Mouse (Mus musculus): ENCODE measurements around the gene Immp1l. TPM values are rescaled to one million over a fixed set of nuclear protein-coding genes. Genes with fewer than 3 reads are reported as not detected.

The Immp1l gene
- 22.5 to 26.8 TPM (median 24.0 TPM) in 3 replicates for total RNA-seq (2017)

DNA sequence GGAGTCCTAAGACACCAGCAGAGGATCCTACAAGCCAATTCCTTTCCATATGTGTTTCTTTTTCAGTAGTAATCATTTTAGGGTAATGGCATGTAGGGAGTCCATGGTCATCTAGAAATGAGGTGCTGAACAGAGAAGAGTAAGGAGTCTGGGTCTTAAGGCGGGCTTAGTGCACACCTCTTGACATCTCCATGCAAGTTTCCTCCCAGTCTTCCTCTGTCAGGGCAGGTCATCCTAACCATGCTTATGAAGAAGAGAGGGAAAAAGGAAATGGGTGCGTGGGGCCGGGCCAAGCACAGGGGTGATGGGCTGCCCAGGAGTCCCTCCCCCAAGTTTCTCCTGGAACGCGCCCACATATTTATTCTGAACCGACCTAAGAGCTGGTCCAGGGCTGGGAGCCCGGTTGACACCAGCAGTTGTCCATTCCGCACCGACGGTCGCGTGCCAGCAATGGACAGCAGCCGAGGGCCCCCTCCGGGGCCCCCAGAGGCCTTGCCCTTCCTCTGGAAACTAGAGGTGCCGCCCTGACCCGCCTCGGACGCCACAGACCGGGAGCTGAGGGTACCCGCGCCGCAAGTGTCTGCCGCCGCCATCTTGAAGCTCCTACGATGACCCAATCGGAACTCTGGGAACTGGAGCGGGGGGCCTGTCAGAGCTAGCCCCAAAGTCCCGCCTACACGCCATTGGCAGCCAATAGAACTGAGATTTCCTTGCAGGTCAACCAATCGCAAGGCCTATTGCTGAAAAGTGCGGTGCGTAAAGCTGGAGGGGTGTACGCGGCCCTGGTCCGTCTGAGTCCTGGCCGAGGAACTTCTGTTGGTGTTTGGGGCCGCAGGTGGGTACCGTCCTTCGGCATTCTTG is at the start of gene Immp1l, which contains the start of gene Elp4:
Gene Immp1l, plus strand, starts transcription at position 743 of the 861 bp plus-strand sequence.
Gene Elp4, minus strand, starts transcription at position 669 of the 861 bp plus-strand sequence.
- peak; percentile 100 for ATAC-seq (replicated peaks; ENCODE audit: insufficient number of reproducible peaks, low FRiP score, low TSS enrichment, poor library complexity, severe bottlenecking)

DNA sequence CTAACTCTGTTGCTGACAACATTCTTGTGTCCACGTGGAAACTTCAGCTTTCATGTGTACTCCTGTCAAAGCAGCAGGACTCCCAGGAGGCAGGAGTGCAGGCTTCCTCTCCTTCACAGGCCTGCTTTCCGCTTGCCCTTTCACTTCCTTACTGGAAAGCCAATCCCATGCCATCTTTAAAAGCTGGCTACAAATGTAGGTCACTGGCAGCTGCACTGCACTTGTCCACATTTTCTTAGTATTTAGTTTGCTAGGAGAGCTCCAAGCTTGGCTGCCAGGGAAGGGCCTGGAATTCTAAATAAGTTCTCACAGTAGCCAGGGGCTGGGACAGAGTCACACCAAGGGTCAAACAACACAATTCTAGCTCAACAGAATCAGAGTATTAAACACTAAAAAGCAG is 49.7 kb upstream of the Immp1l start:
- ATAC-seq (replicated peaks; ENCODE audit: insufficient number of reproducible peaks, low FRiP score, low TSS enrichment, poor library complexity, severe bottlenecking) = no peak

DNA sequence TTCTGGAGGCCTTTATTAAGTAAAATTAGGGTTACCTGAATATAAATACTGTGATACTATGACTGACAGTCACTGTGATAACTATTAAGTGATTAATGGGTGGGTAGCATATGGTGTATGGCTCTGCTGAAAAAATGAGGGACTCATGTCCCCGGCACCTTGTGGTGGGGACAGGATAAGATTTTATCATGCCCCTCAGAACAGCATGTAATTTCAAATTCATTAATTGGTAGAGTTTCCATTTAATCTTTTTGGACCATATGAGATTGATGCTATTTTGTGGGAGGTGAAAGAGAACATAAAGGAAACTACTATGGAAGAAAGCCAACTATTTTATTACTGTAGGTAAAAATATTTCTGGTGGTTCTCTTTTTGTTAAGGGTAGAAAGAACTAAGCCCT is 31.0 kb upstream of the Immp1l start:
- no peak for ATAC-seq (replicated peaks; ENCODE audit: insufficient number of reproducible peaks, low FRiP score, low TSS enrichment, poor library complexity, severe bottlenecking)

DNA sequence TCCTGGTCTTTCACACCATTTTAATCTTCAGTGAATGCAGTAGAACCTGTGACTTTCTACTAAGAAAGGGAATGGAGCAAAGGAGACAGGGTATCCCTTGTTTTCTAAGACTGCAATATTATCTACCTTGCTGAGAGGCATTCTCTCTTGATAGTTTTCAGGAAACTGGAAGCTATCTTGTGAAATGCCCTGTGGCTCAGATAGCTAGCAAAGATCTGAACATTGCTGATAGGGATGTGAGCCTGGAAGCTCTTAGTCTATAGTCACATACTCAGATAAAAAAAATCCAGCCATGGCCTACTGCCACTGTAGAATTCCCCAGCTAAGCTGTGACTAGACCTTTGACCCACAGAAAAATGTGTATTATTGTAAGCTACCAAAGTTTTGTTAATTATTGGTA is 13.6 kb upstream of the Immp1l start:
- no peak for ATAC-seq (replicated peaks; ENCODE audit: insufficient number of reproducible peaks, low FRiP score, low TSS enrichment, poor library complexity, severe bottlenecking)

DNA sequence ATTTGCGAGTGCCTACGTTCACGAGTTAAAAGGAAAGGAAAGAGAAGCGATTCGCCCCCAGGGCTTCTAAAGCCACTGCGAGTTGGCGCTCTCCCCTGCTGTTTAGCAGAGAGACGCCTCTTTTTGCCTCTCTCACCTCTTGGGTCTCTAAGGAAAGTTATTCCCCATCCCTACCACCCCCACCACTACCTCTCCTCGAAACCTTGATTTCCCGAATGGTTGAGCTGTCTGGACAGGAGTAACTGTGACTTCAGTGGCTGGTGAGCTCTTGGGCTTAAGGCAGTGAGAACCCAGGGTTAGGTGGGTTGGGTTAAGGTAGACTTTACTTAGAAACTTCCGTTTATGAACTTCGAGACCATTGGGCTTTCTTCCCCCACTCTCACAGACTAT is 314 bp downstream of the Immp1l start:
- peak; percentile 23 for ATAC-seq (replicated peaks; ENCODE audit: insufficient number of reproducible peaks, low FRiP score, low TSS enrichment, poor library complexity, severe bottlenecking)

DNA sequence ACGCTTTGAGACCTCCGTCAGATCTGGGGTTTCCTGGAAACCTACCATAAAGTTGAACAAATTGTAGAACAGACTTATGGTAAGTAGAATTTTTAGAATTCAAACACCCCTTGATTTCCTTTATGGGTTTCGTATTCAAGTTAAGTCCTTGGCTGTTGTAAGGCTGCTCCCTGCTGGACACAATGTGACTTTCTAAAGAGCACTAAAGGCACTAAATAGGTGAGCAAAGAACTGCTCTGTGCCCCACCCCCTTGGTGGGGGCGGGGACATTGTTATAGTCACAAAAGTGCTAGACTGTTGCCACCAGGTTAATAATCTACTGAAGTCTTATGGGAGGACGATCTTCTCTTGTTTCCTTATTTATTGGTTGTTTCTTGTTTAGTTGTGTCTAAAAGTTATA is 3.9 kb downstream of the Immp1l start:
- no peak for ATAC-seq (replicated peaks; ENCODE audit: insufficient number of reproducible peaks, low FRiP score, low TSS enrichment, poor library complexity, severe bottlenecking)

DNA sequence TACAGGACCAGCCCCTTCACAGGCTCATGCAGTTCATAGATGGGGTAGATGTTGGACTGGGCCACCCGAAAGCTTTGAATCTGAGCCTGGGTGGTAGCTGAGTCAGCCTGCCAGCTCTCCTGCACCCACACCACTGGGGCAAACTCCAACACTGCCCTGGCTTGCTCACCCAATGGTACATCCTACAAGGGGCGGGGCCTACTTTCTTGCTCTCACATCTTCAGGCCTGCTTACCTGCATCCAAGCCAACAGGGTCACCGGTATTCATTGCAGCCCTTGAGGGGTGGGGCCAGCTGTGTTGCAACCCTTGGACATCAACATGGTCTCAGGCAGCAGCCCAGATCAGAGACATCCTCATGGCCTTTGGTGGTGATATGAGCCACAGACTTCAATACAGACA is 6.2 kb downstream of the Immp1l start:
- 0 out of 2 replicates have a peak, but pooled peaks have one; percentile 27 for ATAC-seq (replicated peaks; ENCODE audit: insufficient number of reproducible peaks, low FRiP score, low TSS enrichment, poor library complexity, severe bottlenecking)

DNA sequence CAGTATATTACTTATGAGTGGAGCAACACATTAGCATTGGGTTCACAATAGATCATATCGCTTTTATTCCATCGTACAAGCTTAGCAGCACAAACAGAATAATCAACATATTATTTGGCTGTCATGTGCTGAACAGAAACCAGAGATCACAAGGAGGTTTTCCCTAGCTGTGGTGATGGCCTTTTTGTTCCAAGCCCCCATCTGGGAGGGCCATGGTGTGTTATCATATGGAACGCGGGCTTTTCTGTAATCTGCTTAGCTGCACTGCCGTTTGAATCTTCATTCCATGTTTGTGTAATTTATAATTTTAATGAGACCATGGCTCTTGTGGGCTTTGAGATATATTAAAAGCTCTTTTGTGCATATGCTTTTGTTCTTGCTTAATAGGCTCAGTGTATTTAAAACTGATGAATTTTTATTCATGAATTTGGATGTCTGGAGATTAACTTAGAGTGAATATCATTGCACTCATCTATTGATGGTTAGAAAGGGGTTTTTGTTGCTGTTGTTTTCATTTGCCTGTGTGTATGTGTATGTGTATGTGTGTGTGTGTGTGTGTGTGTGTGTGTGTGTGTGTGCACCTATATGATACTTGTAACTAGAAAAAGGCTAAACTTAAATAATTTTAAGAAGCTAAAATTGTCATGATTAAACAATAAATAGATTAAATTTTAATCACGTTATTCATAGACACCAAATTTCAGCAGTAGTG is 9.4 kb downstream of the Immp1l start:
- ATAC-seq (replicated peaks; ENCODE audit: insufficient number of reproducible peaks, low FRiP score, low TSS enrichment, poor library complexity, severe bottlenecking) = no peak

DNA sequence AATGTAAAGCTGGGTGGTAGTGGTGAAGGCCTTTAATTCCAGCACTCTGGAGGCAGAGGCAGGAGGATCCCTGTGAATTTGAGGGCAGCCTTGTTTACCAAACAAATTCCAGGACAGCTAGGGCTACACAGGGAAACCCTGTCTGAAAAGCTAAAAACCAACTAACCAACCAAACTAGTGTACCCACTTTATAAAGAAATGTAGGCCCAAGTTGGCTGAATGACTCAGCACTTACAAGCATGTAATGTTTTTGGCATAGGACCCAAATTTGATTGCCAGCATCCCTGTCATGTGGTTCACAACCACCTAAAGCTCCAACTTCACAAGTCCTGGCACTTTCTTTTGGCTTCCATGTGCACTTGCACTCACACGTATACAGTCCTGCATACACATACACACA is 12.2 kb downstream of the Immp1l start:
- no peak for ATAC-seq (replicated peaks; ENCODE audit: insufficient number of reproducible peaks, low FRiP score, low TSS enrichment, poor library complexity, severe bottlenecking)

DNA sequence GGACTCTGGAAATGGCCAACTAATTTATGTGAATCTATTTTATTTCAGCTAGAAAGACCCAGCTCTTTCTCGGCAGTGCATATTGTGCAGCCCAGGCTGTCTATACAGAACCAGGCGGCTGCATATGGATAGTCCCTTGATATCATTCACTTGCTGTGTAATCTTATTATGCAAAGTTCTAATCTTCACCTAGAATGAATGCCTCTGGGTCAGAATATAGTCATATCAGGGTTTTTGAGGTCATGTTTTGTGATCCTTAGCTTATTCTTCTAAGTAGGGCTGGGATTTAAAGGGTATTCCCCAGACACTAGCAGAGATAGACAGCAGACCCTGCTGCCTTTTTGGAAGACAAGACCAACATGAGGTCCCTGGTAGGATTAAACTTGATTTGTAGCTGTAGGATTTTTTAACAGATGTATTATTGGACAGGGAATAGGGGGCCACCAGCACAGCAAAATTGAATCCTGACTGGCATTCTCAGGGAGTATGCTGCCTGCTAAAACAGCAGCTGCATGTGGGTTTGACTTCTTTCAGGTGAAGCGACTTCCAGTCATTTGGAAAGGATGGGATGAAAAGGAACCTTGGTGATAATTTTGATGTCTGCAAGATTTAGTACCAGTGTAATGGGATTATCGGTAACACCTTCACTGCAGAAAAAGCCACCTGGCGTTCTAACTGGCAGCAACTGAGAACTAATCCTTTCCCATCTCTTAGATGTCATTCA is 13.3 kb downstream of the Immp1l start:
- ATAC-seq (replicated peaks; ENCODE audit: insufficient number of reproducible peaks, low FRiP score, low TSS enrichment, poor library complexity, severe bottlenecking) = no peak

DNA sequence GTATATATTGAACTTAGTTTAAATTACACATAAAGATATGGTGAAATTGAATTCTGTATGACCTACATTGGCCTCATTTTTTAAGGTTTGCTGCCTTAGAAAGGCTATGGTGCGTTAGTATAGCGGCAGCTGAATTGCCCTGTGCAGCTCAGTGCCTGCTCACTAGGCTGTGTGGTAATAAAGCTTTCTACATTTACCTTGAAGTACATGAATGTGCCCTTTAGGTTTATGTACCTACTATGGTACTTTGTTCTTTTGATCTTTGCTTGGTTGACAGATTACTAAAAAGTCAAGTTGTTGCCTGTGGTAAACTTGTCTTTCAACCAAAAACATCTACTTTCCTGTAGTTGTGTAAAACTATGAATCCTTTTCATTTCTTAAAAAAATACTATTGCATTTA is 45.7 kb downstream of the Immp1l start:
- ATAC-seq (replicated peaks; ENCODE audit: insufficient number of reproducible peaks, low FRiP score, low TSS enrichment, poor library complexity, severe bottlenecking) = no peak

DNA sequence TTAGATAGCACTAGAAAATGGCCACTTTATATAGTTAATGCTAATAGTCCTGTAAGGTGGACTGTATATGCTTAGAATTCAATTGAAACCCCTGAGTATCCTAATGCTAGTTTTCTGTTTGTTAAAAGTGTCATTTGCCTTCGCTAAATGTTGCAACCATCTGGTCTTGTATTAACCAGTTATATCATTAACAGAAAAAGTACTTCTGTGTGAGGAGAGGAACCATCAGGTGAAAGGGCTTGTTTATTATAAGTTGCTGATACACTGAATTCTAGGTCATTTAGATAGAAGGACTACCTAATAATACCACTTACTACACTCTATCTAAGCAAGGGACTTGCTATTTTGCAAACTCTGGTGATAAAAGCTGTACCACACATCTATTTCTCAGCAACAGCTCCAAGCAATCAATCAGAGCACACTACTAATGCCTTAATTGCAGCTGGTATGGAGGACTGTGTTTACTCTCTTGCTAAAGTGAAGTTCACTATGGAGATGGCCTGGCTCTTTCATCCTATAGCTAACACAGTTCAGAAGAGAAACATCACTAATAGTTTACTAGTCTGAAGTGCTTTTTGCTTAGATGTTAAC is 47.0 kb downstream of the Immp1l start:
- no peak for ATAC-seq (replicated peaks; ENCODE audit: insufficient number of reproducible peaks, low FRiP score, low TSS enrichment, poor library complexity, severe bottlenecking)

DNA sequence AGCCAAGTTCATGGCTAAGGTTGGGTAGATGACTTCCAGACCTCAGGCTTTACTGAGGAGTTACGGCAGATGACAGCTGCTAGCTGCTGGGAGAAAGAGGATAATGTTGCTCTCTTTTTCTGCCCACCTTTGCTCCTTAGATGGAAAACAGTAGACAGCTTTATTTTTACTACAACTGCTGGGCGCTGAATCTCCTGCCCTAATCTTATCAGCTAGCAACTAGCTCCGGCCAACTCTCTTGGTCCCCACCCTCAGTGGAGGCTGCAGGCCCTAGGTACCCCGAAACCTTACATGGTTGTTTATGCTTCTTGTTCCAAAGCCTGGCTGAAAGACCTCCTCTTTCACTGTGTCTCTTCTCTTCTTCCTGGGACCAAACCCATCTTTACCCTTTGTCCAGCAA is 49.4 kb downstream of the Immp1l start:
- no peak for ATAC-seq (replicated peaks; ENCODE audit: insufficient number of reproducible peaks, low FRiP score, low TSS enrichment, poor library complexity, severe bottlenecking)

DNA sequence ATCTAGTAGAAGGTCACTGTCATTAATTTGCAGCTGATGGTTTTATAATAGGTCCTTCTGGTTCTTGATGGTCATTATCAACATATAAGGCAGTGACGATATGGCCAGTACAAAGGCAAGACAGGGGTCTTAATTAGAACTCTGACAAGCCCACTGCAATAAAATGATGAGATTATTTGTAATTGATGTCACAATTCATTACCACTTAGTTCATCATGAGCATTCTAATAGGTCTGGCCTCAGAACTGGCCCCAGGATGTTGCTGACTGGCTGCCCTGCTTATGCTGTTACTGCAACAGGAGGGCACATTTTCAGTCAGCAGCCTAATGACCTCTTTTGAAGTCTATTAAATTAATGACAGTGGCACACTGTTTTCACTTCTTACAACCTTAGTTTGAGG is 59.0 kb downstream of the Immp1l start:
- no peak for ATAC-seq (replicated peaks; ENCODE audit: insufficient number of reproducible peaks, low FRiP score, low TSS enrichment, poor library complexity, severe bottlenecking)

DNA sequence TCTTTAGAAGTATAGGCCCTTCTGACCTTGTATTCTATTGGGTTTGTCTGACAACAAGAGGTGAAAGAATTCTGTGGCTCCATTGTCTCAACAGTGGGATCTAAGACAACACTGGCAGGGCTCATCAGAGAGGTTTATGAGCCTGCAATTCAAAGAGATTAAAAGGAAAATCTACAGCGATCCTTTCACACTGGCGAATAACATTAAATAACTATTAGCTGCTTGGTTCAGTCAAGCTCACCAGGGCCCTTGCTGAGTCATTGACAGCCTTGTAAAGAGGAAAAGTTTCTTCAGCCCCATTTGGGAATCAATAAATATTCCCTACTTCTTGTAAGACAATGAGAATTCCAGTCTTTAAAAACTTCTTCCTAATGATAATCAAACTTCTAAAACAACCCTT is 69.5 kb downstream of the Immp1l start:
- no peak for ATAC-seq (replicated peaks; ENCODE audit: insufficient number of reproducible peaks, low FRiP score, low TSS enrichment, poor library complexity, severe bottlenecking)

DNA sequence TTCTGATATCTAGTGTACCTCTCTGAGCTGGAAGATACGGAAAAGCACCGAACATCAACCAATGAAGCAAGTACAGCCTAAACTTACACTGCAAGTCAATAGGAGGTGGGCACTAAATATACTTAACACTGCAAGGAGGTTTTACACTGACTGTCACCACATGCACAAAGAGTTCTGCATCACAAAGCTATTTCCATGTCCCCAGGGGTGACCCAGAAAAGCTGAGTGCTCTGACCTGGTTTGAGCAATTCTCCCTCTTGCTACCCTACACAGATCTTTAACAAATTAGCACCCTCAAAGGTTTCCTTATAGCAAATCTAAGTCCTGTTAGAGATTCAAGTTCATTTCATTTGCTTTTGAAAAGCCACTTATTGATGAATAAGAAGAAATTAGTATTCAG is 73.6 kb downstream of the Immp1l start:
- no peak for ATAC-seq (replicated peaks; ENCODE audit: insufficient number of reproducible peaks, low FRiP score, low TSS enrichment, poor library complexity, severe bottlenecking)

DNA sequence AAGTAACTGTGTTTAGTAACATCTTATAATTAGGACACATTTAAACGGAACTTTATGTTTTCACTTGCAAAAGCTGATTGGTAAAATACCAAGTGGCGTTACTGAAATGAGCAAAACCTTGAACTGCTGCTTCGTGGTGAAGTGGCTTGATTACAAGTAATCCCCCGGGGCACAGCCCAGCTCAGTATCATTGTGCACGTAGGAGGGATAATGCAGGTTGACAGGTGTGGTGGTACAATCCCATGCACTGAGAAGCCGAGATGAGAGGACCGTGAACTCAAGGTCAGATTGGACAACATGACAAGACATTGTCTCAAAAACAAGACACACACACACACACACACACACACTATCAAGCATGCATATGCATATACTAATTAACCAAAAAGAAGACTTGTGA is 80.8 kb downstream of the Immp1l start:
- ATAC-seq (replicated peaks; ENCODE audit: insufficient number of reproducible peaks, low FRiP score, low TSS enrichment, poor library complexity, severe bottlenecking) = no peak

DNA sequence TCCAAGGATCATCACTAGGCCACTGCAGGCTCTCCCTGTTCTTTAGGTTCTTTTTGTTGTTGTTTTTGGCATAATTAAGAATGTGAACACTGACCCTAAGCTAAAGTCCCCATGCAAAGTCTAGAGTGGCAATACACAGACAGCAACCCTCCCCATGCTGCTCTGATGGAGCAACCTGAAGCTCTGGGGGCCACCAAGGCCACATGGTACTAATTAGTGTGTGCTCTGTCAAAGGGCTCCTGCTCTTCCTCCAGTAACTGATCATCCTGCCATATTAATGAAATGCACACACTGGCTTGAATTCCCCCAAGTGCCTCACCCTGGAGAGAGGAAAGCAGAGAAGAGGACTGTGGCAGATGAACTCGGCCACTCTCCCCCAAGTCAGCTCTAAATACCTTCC is 82.7 kb downstream of the Immp1l start:
- ATAC-seq (replicated peaks; ENCODE audit: insufficient number of reproducible peaks, low FRiP score, low TSS enrichment, poor library complexity, severe bottlenecking) = no peak

DNA sequence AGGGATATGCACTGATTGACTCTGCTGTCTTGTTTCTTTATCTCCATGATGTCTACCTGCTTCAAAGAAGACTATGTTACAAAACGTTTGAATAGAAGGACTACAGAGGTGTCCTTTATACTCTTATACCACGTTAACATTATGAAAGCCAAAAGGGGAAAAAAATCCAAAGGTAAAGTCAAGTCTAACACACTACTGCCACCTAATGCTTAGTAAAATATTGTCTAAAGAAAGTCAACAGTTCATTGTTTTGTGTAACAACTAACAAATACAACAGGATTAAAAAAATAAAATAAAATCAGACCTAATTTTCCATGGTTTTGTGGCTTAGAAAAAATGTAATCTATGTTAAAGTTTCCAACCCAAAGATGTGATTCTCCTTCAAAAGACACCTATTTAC is 83.6 kb downstream of the Immp1l start:
- ATAC-seq (replicated peaks; ENCODE audit: insufficient number of reproducible peaks, low FRiP score, low TSS enrichment, poor library complexity, severe bottlenecking) = no peak

Data from monocyte, adult 5-6 weeks (primary cell).